ENCODE assay signal across 13 mouse cellular contexts in genomic region chr3:9154172-9154571, GRCm38 (mm10).
A peak's percentile ranks its signal among the peaks of the same experiment; 100 is the strongest.
DNase-seq lines count a peak whose midpoint lies in the region; ATAC-seq and TF ChIP-seq lines count a peak whose summit lies in the region.
"Had no signal": no experiment of that assay in that cellular context is flagged by ENCODE, and none has a peak within 500 bp of the region (broad histone marks: within the 10 kb centered on the region; RNA-seq: fewer than 3 reads in every experiment).

No protein-coding gene starts in this region.

- H3K36me3 ChIP-seq in lung, postnatal 0 days (ENCODE audit: insufficient read depth, low read length) = no peaks in the 10 kb centered on the region
- H3K36me3 ChIP-seq in megakaryocyte, embryonic 14.5 days (replicated peaks; ENCODE audit: low read length) = no peaks in the 10 kb centered on the region
- H3K36me3 ChIP-seq: hindbrain, embryonic 13.5 days; lung, embryonic 15.5 days had no signal

- no peak overlapping the region for H3K4me2 ChIP-seq in lung, postnatal 0 days (replicated peaks; ENCODE audit: low read depth, low read length)
- H3K4me2 ChIP-seq: heart, embryonic 11.5 days; hindbrain, embryonic 13.5 days; lung, embryonic 15.5 days had no signal

- no peak overlapping the region for H3K9ac ChIP-seq in lung, postnatal 0 days (replicated peaks; ENCODE audit: low read depth)
- H3K9ac ChIP-seq: hindbrain, embryonic 13.5 days; lung, embryonic 15.5 days had no signal

- WGBS in lung, postnatal 0 days = 69% methylated on average over 7 of the region's 7 CpGs

- no peak for TF ChIP-seq CTCF in lung, postnatal 0 days (IDR thresholded peaks at IDR 0.05)

- no peaks in the 10 kb centered on the region for H3K9me3 ChIP-seq in lung, postnatal 0 days (ENCODE audit: low read length)
- H3K9me3 ChIP-seq in megakaryocyte, embryonic 14.5 days = no peaks in the 10 kb centered on the region
- H3K9me3 ChIP-seq: hindbrain, embryonic 13.5 days; lung, embryonic 15.5 days had no signal

- H3K27me3 ChIP-seq in lung, postnatal 0 days (replicated peaks; ENCODE audit: insufficient read depth, low read length) = no peaks in the 10 kb centered on the region
- no peaks in the 10 kb centered on the region for H3K27me3 ChIP-seq in megakaryocyte, embryonic 14.5 days (replicated peaks)
- H3K27me3 ChIP-seq: hindbrain, embryonic 13.5 days; lung, embryonic 15.5 days had no signal

- ATAC-seq in lung, postnatal 0 days = no peak
- ATAC-seq: midbrain, embryonic 16.5 days had no signal

- H3K27ac ChIP-seq in lung, postnatal 0 days (ENCODE audit: low read length) = no peak overlapping the region
- H3K27ac ChIP-seq: hindbrain, embryonic 13.5 days; lung, embryonic 15.5 days had no signal

- no peak overlapping the region for H3K4me3 ChIP-seq in lung, postnatal 0 days (ENCODE audit: low read depth, low read length)
- peak overlapping the region; percentile 78 for H3K4me3 ChIP-seq in megakaryocyte, embryonic 14.5 days (replicated peaks)
- H3K4me3 ChIP-seq: hindbrain, embryonic 13.5 days; lung, embryonic 15.5 days had no signal

- no peaks in the 10 kb centered on the region for H3K4me1 ChIP-seq in lung, postnatal 0 days (ENCODE audit: insufficient read depth, low read depth, low read length)
- H3K4me1 ChIP-seq in megakaryocyte, embryonic 14.5 days = peaks cover 14% of the 10 kb centered on the region
- H3K4me1 ChIP-seq: hindbrain, embryonic 13.5 days; lung, embryonic 15.5 days had no signal

- TF ChIP-seq EP300 in lung, postnatal 0 days (IDR thresholded peaks at IDR 0.05) = no peak

- DNase-seq in lung, postnatal 0 days (ENCODE audit: low spot score) = peak; percentile 25
- DNase-seq in lung, adult 18-20 months = no peak
- peak; percentile 47 for DNase-seq in T-cell, adult 2 months (ENCODE audit: low spot score)
- peak; percentile 29 for DNase-seq in thymus, postnatal 25 days
- DNase-seq in kidney, postnatal 25 days = no peak
- DNase-seq in left cerebral cortex, adult 9 months (ENCODE audit: low spot score in 2 of 2) = no peak
- DNase-seq in layer of hippocampus, postnatal 36 days = no peak
- DNase-seq: kidney, postnatal 14 days had no signal

Comparison
In these comparisons a context has a peak if more than half of its experiments do, and no peak if none do; other contexts are left out.
1. DNase-seq: peak in lung, postnatal 0 days (single experiment), T-cell, adult 2 months (single experiment) and thymus, postnatal 25 days (single experiment); none in lung, adult 18-20 months (0 of 2), kidney, postnatal 25 days (0 of 2), left cerebral cortex, adult 9 months (0 of 2) and layer of hippocampus, postnatal 36 days (0 of 2).